Mouse (Mus musculus) MEL (cell line): Measurements from ENCODE around the gene Stk36. TPM values are rescaled to one million over a fixed set of nuclear protein-coding genes. Genes with fewer than 3 reads are reported as not detected.

ENCODE experiments used
- DNase-seq: peaks from one replicate; pipeline ENCODE4 v3.0.0; 2011; ENCODE audit warnings: low read depth, low spot score
- H3K27ac ChIP-seq: 2 replicates; pipeline ENCODE4 v1.5.1; 2012; ENCODE audit warnings: low read depth, mild to moderate bottlenecking, control low read depth, low read length, moderate library complexity; ENCODE audit not compliant: control insufficient read depth
- H3K27me3 ChIP-seq, 2 experiments: fragments of 150-350 bp in 1 of 2; sonication (generic) in 1 of 2; 2 replicates each; pipeline ENCODE4 v1.6.1; 2012; ENCODE audit warnings: low read length in 2 of 2, mild to moderate bottlenecking in 2 of 2, improper control_type of control experiment in 1 of 2, moderate library complexity in 1 of 2; ENCODE audit not compliant: insufficient read depth in 2 of 2, control insufficient read depth in 1 of 2
- H3K36me3 ChIP-seq, 2 experiments: 2 replicates each; pipeline ENCODE4 v1.6.1; 2012 to 2014; ENCODE audit warnings: low read length in 2 of 2, improper control_type of control experiment in 1 of 2, inconsistent platforms in 1 of 2, mild to moderate bottlenecking in 1 of 2; ENCODE audit not compliant: insufficient read depth in 2 of 2, control insufficient read depth in 1 of 2
- H3K4me1 ChIP-seq, 2 experiments: fragments of 150-350 bp in 1 of 2; sonication (generic) in 1 of 2; 2 replicates each; pipeline ENCODE4 v1.6.1; 2012; ENCODE audit warnings: low read length in 2 of 2, improper control_type of control experiment in 1 of 2, mild to moderate bottlenecking in 1 of 2; ENCODE audit not compliant: insufficient read depth in 2 of 2, control insufficient read depth in 1 of 2
- H3K4me3 ChIP-seq, 2 experiments: fragments of 150-350 bp in 1 of 2; sonication (generic) in 1 of 2; 2 replicates each; pipeline ENCODE4 v1.5.1; 2012; ENCODE audit warnings: low read depth in 2 of 2, low read length in 2 of 2, mild to moderate bottlenecking in 2 of 2, moderate library complexity in 2 of 2, control low read depth in 1 of 2, improper control_type of control experiment in 1 of 2; ENCODE audit not compliant: control insufficient read depth in 1 of 2, insufficient read depth in 1 of 2
- H3K79me2 ChIP-seq: 2 replicates; pipeline ENCODE4 v1.6.1; 2012; ENCODE audit warnings: mild to moderate bottlenecking, low read length, moderate library complexity; ENCODE audit not compliant: control insufficient read depth, poor library complexity, insufficient read depth
- H3K9ac ChIP-seq: 2 replicates; pipeline ENCODE4 v1.6.1; 2012; ENCODE audit warnings: low read depth, mild to moderate bottlenecking, control low read depth, low read length, moderate library complexity; ENCODE audit not compliant: control insufficient read depth, poor library complexity, severe bottlenecking
- H3K9me3 ChIP-seq: fragments of 150-350 bp; sonication (generic); replicated peaks from 2 replicates; pipeline ENCODE4 v1.6.1; 2012; ENCODE audit warnings: mild to moderate bottlenecking, low read length, improper control_type of control experiment, moderate library complexity; ENCODE audit not compliant: insufficient read depth
- CTCF ChIP-seq, 3 experiments: IDR thresholded peaks in 2 of 3; conservative IDR thresholded peaks in 1 of 3; 2 replicates each; pipeline ENCODE4 v1.5.1; 2011 to 2012; ENCODE audit warnings: low read length in 3 of 3, low read depth in 2 of 3, mild to moderate bottlenecking in 2 of 3, improper control_type of control experiment in 1 of 3, inconsistent platforms in 1 of 3, mixed read lengths in 1 of 3, moderate library complexity in 1 of 3; ENCODE audit not compliant: control insufficient read depth in 1 of 3, insufficient read depth in 1 of 3, poor library complexity in 1 of 3, severe bottlenecking in 1 of 3
- ELF1 ChIP-seq: IDR thresholded peaks from 2 replicates; pipeline ENCODE4 v1.6.1; 2014; ENCODE audit warnings: low read depth, mild to moderate bottlenecking, inconsistent platforms, low read length, improper control_type of control experiment, moderate library complexity
- EP300 ChIP-seq, 2 experiments: IDR thresholded peaks; 2 replicates each; pipeline ENCODE4 v1.6.1; 2011; ENCODE audit warnings: improper control_type of control experiment in 2 of 2, low read length in 2 of 2, low read depth in 1 of 2, mild to moderate bottlenecking in 1 of 2
- ETS1 ChIP-seq: IDR thresholded peaks from 2 replicates; pipeline ENCODE4 v1.6.1; 2012; ENCODE audit warnings: low read depth, mild to moderate bottlenecking, inconsistent platforms, low read length, improper control_type of control experiment, moderate library complexity
- GABPA ChIP-seq: IDR thresholded peaks from 2 replicates; pipeline ENCODE4 v1.6.1; 2012; ENCODE audit warnings: low read depth, mild to moderate bottlenecking, inconsistent platforms, low read length, improper control_type of control experiment, moderate library complexity
- GATA1 ChIP-seq: IDR thresholded peaks from 2 replicates; pipeline ENCODE4 v1.6.1; 2011; ENCODE audit warnings: low read depth, low read length, improper control_type of control experiment
- HCFC1 ChIP-seq: IDR thresholded peaks from 2 replicates; pipeline ENCODE4 v1.6.1; 2012; ENCODE audit warnings: low read depth, mild to moderate bottlenecking, inconsistent platforms, low read length, improper control_type of control experiment, moderate library complexity
- KAT2A ChIP-seq: conservative IDR thresholded peaks from 2 replicates; pipeline ENCODE4 v1.6.1; 2012; ENCODE audit warnings: low read depth, low read length, improper control_type of control experiment, inconsistent platforms
- MAFK ChIP-seq: IDR thresholded peaks from 2 replicates; pipeline ENCODE4 v1.6.1; 2011; ENCODE audit warnings: low read depth, mild to moderate bottlenecking, low read length, improper control_type of control experiment, borderline replicate concordance
- MAX ChIP-seq: IDR thresholded peaks from 2 replicates; pipeline ENCODE4 v1.6.1; 2011; ENCODE audit warnings: low read length, improper control_type of control experiment
- MAZ ChIP-seq: IDR thresholded peaks from 2 replicates; pipeline ENCODE4 v1.6.1; 2012; ENCODE audit warnings: low read depth, mild to moderate bottlenecking, inconsistent platforms, low read length, improper control_type of control experiment
- MEF2A ChIP-seq: IDR thresholded peaks from 2 replicates; pipeline ENCODE4 v1.6.1; 2014; ENCODE audit warnings: low read depth, mild to moderate bottlenecking, inconsistent platforms, low read length, improper control_type of control experiment; ENCODE audit not compliant: poor library complexity, insufficient replicate concordance, severe bottlenecking; ENCODE audit errors: extremely low read depth
- MYC ChIP-seq: IDR thresholded peaks from 2 replicates; pipeline ENCODE4 v1.6.1; 2011; ENCODE audit warnings: low read depth, mild to moderate bottlenecking, low read length, improper control_type of control experiment, moderate library complexity
- POLR2AphosphoS5 ChIP-seq: IDR thresholded peaks from 2 replicates; pipeline ENCODE4 v1.6.1; 2012; ENCODE audit warnings: low read depth, borderline replicate concordance, mild to moderate bottlenecking, inconsistent platforms, low read length, moderate library complexity, mixed read lengths
- RCOR1 ChIP-seq: IDR thresholded peaks from 2 replicates; pipeline ENCODE4 v1.6.1; 2012; ENCODE audit warnings: low read depth, mild to moderate bottlenecking, inconsistent platforms, low read length, improper control_type of control experiment
- SIN3A ChIP-seq: IDR thresholded peaks from 2 replicates; pipeline ENCODE4 v1.6.1; 2012; ENCODE audit warnings: low read length, improper control_type of control experiment, inconsistent platforms
- SMC3 ChIP-seq: IDR thresholded peaks from 2 replicates; pipeline ENCODE4 v1.6.1; 2011; ENCODE audit warnings: low read depth, low read length, improper control_type of control experiment
- TAL1 ChIP-seq: IDR thresholded peaks from 2 replicates; pipeline ENCODE4 v1.6.1; 2012; ENCODE audit warnings: mild to moderate bottlenecking, inconsistent platforms, low read length, moderate library complexity, mixed read lengths
- TBP ChIP-seq: IDR thresholded peaks from 2 replicates; pipeline ENCODE4 v1.8.0; 2011; ENCODE audit warnings: low read depth, low read length, improper control_type of control experiment
- TCF12 ChIP-seq: IDR thresholded peaks from 2 replicates; pipeline ENCODE4 v1.6.1; 2014; ENCODE audit warnings: low read depth, mild to moderate bottlenecking, inconsistent platforms, low read length, improper control_type of control experiment, moderate library complexity
- ZNF384 ChIP-seq: IDR thresholded peaks from 2 replicates; pipeline ENCODE4 v1.6.1; 2012; ENCODE audit warnings: low read depth, mild to moderate bottlenecking, inconsistent platforms, low read length, improper control_type of control experiment
- polyA plus RNA-seq, 2 experiments: library from polyadenylated mRNA; stranded (reverse) in 1 of 2; unstranded in 1 of 2; fragments of >175 nt in 1 of 2; fragments of >200 nt in 1 of 2; gene quantifications; 2 replicates each; pipeline versions ENCODE4 v1.2.1 to v1.2.4; 2012; ENCODE audit warnings: low replicate concordance in 2 of 2, low read depth in 1 of 2; ENCODE audit not compliant: insufficient read length in 2 of 2, insufficient read depth in 1 of 2, missing spikeins in 1 of 2
- total RNA-seq: library from RNA; depleted of rRNA; stranded (reverse); fragments of 300-350 nt; gene quantifications from 2 replicates; pipeline ENCODE4 v1.2.3, GENCODE M21; 2012

Gene Stk36
- total and polyA plus RNA-seq, 3 experiments = 0.23 to 0.89 TPM; not detected in 1

GRCm38 (mm10) chr1:74584616-74585398 lies 16.4 kb upstream of the Stk36 start:
- H3K27ac ChIP-seq = peak overlapping the region; percentile 85
- peak overlapping the region in 1 of 2 experiments; percentile 51; a peak in 3 of 4 replicates for H3K4me3 ChIP-seq
- no peaks in the 10 kb centered on the region for H3K9me3 ChIP-seq
- no peaks in the 10 kb centered on the region for H3K27me3 ChIP-seq
- TF ChIP-seq MEF2A = peak; percentile 66; the same call in 1 of the 2 replicates
- TF ChIP-seq ELF1 = no peak
- TF ChIP-seq SMC3 = no peak
- TF ChIP-seq SIN3A = peak; percentile 76
- no peak for TF ChIP-seq POLR2AphosphoS5
- 0 out of 2 replicates have a peak, but pooled peaks have one; percentile 39 for TF ChIP-seq MAZ
- TF ChIP-seq ETS1 = peak; percentile 76
- TF ChIP-seq GATA1 = peak; percentile 95
- TF ChIP-seq ZNF384 = no peak
- peak; percentile 87 for TF ChIP-seq TAL1
- TF ChIP-seq EP300 (IDR thresholded peaks at IDR 0.05; ENCODE audit: low read depth in 1 of 2, low read length in 2 of 2) = peak; percentile 93
- TF ChIP-seq HCFC1 = peak; percentile 49; the same call in 1 of the 2 replicates
- TF ChIP-seq CTCF (IDR thresholded peaks at IDR 0.05 in 2 of 3, conservative IDR thresholded peaks at IDR 0.05 in 1 of 3; ENCODE audit: control insufficient read depth in 1 of 3, insufficient read depth in 1 of 3, low read depth in 2 of 3, low read length in 3 of 3, poor library complexity in 1 of 3, severe bottlenecking in 1 of 3) = no peak
- TF ChIP-seq GABPA = no peak
- TF ChIP-seq RCOR1 = peak; percentile 56; the same call in 1 of the 2 replicates
- 0 out of 2 replicates have a peak, but pooled peaks have one; percentile 15 for TF ChIP-seq MAX
- TF ChIP-seq TBP = 0 out of 2 replicates have a peak, but pooled peaks have one; percentile 7
- peak; percentile 97 for TF ChIP-seq TCF12
- peak; percentile 41 for TF ChIP-seq KAT2A
- no peak; the same call in 1 of the 2 replicates for TF ChIP-seq MAFK
- TF ChIP-seq MYC = no peak
- DNase-seq = no peak
- H3K79me2 ChIP-seq = peaks cover 41% of the 10 kb centered on the region
- peak overlapping the region; percentile 22 for H3K9ac ChIP-seq
- H3K36me3 ChIP-seq = peaks cover 27 to 37% of the 10 kb centered on the region in 2 experiments
- peaks cover 25 to 30% of the 10 kb centered on the region in 2 experiments for H3K4me1 ChIP-seq
